Comparison of ENCODE assay signal across 13 mouse cellular contexts in the genomic region with DNA sequence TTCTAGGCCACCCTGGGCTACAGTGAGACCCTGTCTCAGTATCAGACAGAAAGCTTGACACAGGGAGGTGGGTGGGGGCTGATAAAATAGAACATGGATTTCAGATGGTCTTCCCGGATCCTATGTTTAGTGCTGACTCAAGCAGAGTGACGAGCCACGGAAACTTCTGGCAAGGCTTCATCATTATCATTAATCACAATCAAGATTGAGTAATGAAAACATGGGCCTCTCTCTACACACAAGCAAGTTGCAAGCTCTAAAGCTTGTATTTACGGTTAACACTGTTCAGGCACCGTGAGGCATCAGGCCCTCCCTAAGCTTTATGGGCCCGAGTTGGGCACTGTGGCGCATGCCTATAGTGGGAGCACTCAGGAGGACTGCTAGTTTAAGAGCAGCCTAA.
"Had no signal": no experiment of that assay in that cellular context is flagged by ENCODE, and none has a peak within 500 bp of the region (broad histone marks: within the 10 kb centered on the region; RNA-seq: fewer than 3 reads in every experiment).

No protein-coding gene starts in this region.

- H3K4me1 ChIP-seq: liver, embryonic 15.5 days had no signal

- H3K36me3 ChIP-seq: intestine, embryonic 15.5 days; liver, embryonic 12.5 days; liver, embryonic 15.5 days; lung, embryonic 15.5 days had no signal

- ATAC-seq: intestine, embryonic 15.5 days; liver, embryonic 12.5 days had no signal

- DNase-seq: kidney, adult 11 months; kidney, adult 8-10 months; kidney, postnatal 14 days; layer of hippocampus, adult 9-11 months; liver; midbrain, embryonic 14.5 days had no signal

- H3K4me3 ChIP-seq: intestine, embryonic 15.5 days; kidney, embryonic 15.5 days; layer of hippocampus, adult 2 months; liver, embryonic 12.5 days; liver, embryonic 15.5 days; lung, embryonic 15.5 days had no signal

- H3K27ac ChIP-seq: intestine, embryonic 15.5 days; kidney, embryonic 15.5 days; layer of hippocampus, adult 2 months; liver, embryonic 12.5 days; liver, embryonic 15.5 days; lung, embryonic 15.5 days had no signal

- H3K9me3 ChIP-seq: intestine, embryonic 15.5 days; kidney, embryonic 15.5 days; liver, embryonic 12.5 days; liver, embryonic 15.5 days; lung, embryonic 15.5 days had no signal

- H3K4me2 ChIP-seq: intestine, embryonic 15.5 days; kidney, embryonic 15.5 days; liver, embryonic 12.5 days; liver, embryonic 15.5 days; lung, embryonic 15.5 days; midbrain, embryonic 11.5 days had no signal

- H3K27me3 ChIP-seq: intestine, embryonic 15.5 days; kidney, embryonic 15.5 days; liver, embryonic 12.5 days; liver, embryonic 15.5 days; lung, embryonic 15.5 days had no signal

- H3K9ac ChIP-seq: intestine, embryonic 15.5 days; kidney, embryonic 15.5 days; liver, embryonic 12.5 days; liver, embryonic 15.5 days; lung, embryonic 15.5 days had no signal
